Mouse (Mus musculus) mesoderm, embryonic 11.5 days (tissue): Measurements from ENCODE around the gene Nptx1.

Experiments used
- DNase-seq: peaks from one replicate; pipeline ENCODE4 v3.0.0-alpha.2; 2012; ENCODE audit warnings: low read depth, low spot score

The Nptx1 gene

GRCm38 (mm10) chr11:119547183-119547921, at the start of gene Nptx1:
Gene Nptx1, minus strand, starts transcription at chr11:119547753.
- peak; percentile 41 for DNase-seq

GRCm38 (mm10) chr11:119593966-119594365, 46.4 kb upstream of the Nptx1 start:
- no peak for DNase-seq

- no peak for DNase-seq
Measured at GRCm38 (mm10) chr11:119589242-119589641, 41.7 kb upstream of the Nptx1 start.

- no peak for DNase-seq
Measured at GRCm38 (mm10) chr11:119587112-119587511, 39.6 kb upstream of the Nptx1 start.

- DNase-seq: no peak
Measured at GRCm38 (mm10) chr11:119586511-119586910, 39.0 kb upstream of the Nptx1 start.

- no peak for DNase-seq
Measured at GRCm38 (mm10) chr11:119577721-119578120, 30.2 kb upstream of the Nptx1 start.

GRCm38 (mm10) chr11:119576855-119577254, 29.3 kb upstream of the Nptx1 start:
- no peak for DNase-seq

- DNase-seq: no peak
Measured at GRCm38 (mm10) chr11:119572316-119573010, 24.9 kb upstream of the Nptx1 start.

GRCm38 (mm10) chr11:119566188-119566587, 18.6 kb upstream of the Nptx1 start:
- no peak for DNase-seq

- no peak for DNase-seq
Measured at GRCm38 (mm10) chr11:119565684-119566083, 18.1 kb upstream of the Nptx1 start.

GRCm38 (mm10) chr11:119565021-119565420, 17.5 kb upstream of the Nptx1 start:
- DNase-seq: no peak

GRCm38 (mm10) chr11:119564383-119564782, 16.8 kb upstream of the Nptx1 start:
- DNase-seq: no peak

- no peak for DNase-seq
Measured at GRCm38 (mm10) chr11:119563166-119563565, 15.6 kb upstream of the Nptx1 start.

GRCm38 (mm10) chr11:119562286-119562685, 14.7 kb upstream of the Nptx1 start:
- no peak for DNase-seq

- DNase-seq: peak; percentile 71
Measured at GRCm38 (mm10) chr11:119558870-119559610, 11.5 kb upstream of the Nptx1 start.

GRCm38 (mm10) chr11:119557940-119558869, 10.7 kb upstream of the Nptx1 start:
- DNase-seq: no peak

GRCm38 (mm10) chr11:119555170-119555569, 7.6 kb upstream of the Nptx1 start:
- DNase-seq: no peak

- DNase-seq: no peak
Measured at GRCm38 (mm10) chr11:119554706-119555105, 7.2 kb upstream of the Nptx1 start.

GRCm38 (mm10) chr11:119552902-119553802, 5.6 kb upstream of the Nptx1 start:
- no peak for DNase-seq

GRCm38 (mm10) chr11:119552301-119552700, 4.7 kb upstream of the Nptx1 start:
- DNase-seq: no peak
